Mouse (Mus musculus) cerebral cortex, adult 2 months (tissue): ENCODE data around the gene Xbp1.

Experiments
- WGBS: fragments of 180-500 bp; shearing (Covaris S2); methylation state at CpG from one replicate; pipeline ENCODE4 v1.1.7; 2018; 5-methylcytosine and 5-hydroxymethylcytosine counted together

The Xbp1 gene

DNA sequence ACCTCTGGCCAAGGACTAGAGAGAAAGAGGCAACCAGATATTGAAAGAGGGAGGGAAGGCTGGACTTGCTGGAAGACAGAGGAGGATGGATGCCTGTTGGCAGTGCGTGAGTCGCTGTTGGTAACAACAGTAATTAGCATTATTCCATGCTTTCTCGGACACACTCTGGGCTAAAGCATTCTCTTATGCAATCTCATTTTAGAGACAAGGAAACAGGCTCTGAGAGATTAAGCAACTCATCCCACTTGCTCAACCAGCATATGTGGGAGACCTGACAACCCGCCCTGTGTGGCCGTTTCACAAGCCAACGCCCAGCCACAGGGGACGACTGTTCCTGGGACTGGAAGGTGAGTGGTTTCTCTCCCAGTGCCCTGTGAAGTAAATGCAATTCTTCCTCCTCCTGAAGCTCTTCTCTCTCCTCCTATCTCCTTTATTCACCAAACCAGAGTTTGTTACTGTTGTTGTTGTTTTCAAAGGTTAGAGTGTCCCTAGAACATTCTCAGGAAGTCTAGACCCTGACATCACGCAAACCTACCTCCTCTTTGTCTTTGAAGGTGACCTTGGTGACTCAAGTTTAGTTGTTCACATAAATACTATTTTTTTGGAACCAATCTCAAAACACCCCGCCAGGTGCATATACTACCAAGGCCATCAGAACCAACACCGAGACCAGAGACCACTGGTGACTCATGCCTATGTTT lies 18.0 kb upstream of the Xbp1 start:
- 79% methylated on average over 10 of the region's 10 CpGs for WGBS

DNA sequence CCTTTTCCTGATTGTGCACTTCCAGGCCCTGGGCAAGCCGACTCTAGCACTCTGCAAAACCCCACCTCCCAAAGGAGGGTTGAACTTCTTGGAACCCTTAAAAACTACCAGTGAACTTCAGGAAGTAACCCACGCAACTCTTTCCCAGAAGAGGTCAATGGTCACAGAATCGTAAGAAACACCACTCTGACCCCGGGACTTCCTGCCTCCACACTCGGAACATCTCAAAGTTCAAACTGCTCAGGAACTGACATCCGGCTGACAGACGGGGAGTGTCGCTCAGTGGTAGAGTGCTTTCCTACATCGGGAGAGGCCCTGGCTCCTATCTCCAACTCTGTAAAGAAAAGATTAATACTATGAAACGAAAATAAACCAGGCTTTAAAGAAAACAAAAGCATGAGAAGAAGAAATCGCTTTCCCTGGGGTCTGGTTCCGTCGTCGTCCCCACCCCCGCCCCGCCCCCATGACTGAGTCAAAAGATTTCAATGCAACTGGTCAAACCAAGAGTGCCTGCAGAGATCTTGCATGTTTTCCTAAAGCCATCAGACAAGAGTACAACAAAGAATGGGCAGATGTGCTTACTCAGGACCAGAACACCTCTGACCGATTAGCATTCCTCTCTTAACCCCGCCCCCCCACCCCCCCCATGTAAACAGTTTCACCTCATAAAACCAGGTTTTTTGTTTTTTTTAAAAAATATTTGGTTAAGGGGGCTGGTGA lies 14.4 kb upstream of the Xbp1 start:
- WGBS, result 43% methylated on average over 18 of the region's 18 CpGs

DNA sequence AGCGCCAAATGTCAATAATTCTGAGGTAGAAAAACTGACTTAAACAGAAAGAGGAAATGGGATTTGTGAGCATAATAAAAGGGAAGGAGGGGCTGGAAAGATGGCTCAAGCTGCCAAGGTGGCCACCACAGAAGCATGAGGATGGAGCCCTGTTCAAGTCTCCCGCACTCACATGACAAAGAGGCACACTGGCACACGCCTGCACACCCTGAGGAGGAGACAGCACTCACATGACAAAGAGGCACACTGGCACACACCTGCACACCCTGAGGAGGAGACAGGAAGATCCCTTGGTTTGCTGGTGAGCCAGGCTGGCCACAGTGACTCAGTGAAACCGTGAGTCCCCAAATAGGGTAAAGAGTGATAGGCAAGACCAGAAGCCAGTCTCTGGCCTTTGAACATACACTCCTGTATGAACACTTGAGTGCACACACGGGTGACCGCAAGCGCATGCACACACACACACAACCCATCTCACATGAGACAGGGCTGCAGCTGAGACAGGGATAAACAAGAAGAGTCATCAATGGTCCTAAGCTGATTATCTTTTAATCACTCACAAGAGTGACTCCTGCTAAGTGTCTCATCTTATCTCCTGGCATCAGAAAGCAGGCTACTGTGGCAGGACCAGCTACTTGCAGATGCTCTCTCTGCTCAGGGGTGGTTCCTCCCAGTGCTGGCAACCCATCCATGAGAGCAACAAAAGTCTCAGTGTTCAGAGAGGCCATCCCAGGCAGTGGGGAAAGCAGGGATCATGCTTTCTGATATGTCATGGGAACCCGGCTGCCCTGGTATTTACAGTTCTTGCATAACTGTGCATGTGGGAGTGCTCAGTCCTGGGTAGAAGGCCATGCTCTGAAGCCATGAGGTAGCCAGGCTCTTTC lies 11.0 kb upstream of the Xbp1 start:
- WGBS, result 91% methylated on average over 8 of the region's 8 CpGs

DNA sequence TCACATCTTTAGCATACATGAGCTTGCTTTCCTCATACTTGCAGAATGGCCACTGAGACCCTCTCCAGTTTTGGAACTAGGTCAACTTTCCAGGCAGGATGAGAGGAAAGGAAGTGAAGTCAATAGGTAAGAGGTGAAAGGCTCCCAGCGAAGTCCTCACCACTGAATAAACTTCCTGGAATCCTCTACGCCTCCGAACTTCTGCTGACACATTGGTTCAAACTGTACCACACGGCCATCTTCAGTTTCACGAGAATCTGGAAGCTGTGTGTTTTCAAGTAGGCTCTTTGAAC lies 10.4 kb upstream of the Xbp1 start:
- WGBS, result 56% methylated on average over 5 of the region's 5 CpGs

DNA sequence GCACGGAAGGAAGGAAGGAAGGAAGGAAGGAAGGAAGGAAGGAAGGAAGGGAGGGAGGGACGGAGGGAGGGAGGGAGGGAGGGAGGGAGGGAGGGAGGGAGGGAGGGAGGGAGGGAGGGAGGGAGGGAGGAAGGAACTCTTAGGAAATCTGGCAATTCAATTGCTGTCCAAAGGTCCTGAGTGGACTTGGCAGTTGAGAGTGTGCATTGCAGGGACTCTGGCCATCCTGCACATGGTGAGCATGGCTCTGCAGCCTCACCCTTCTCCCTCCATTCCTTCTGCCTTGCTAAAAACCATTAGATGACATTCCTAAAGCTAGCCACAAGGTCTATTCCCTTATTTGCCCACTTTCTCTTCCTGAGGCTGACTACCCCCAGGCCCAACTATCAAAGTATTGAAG lies 9.8 kb upstream of the Xbp1 start:
- WGBS, result 100% methylated on average over 1 of the region's 2 CpGs

DNA sequence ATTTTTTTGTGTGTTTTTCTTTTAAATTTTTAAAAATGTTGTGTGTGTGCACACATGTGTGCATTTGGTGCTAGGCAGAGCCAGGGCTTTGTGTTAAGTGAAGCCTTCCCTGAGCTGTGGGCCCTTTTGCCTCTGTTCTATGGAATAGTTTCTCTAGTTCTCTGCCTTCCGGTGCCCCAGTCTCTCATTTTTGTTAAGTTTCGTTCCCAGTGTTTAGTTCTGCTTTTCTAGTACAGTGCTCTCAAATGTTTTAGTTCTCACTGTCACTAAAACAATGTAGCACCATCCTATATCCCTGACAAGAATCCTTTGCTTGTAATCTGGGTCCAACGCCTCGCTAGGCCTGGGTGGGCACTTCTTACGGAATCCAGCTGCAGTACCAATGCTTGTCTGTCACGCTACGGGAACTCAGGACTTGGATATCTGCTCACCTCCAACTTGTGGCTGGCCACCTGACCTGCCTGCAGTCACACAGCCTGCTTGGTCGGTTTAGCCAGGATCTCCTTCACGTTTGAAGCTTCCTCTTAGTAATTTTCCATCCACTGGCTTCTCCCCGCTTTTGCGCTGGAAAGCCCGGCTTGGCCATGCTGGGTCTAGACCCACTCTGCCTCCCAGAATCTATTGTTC lies 8.2 kb upstream of the Xbp1 start:
- WGBS, result 88% methylated on average over 12 of the region's 12 CpGs

DNA sequence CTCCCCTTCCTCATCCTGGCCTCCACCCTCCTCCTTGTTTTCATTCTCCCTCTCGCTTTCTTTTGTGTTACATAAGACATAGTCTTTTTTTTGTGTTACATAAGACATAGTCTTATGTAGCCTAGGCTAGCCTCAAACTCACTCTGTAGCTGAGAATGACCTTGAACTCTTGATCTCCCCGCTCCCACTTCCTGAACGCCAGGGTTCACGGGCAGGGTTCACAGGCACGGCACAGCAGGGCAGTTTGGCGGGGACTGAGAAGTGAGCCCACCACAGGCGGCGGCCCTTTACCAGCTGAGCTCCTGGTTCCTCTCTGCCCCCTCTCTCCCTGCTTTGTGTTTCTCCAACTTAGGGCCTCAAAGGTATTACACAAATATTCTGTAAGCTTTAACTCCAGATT lies 7.5 kb upstream of the Xbp1 start:
- WGBS, result 87% methylated on average over 8 of the region's 8 CpGs

DNA sequence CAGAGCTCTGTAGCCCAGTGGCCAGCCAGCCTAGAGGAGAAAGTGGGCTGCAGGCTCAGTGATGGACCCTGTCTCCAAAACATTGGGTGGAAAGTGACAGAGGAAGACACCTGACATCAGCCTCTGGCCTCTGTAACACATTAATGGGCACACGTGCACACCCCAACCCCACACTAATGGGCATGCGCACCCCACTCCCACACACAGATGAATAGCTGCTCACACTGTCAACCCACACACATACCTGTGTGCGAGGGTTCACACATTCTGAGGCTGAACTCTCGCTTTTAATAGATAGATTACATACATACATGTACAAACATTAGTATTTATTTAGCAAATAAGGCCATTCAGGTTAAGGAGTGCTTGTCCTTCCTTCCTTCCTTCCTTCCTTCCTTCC lies 6.4 kb upstream of the Xbp1 start:
- 78% methylated on average over 4 of the region's 4 CpGs for WGBS

DNA sequence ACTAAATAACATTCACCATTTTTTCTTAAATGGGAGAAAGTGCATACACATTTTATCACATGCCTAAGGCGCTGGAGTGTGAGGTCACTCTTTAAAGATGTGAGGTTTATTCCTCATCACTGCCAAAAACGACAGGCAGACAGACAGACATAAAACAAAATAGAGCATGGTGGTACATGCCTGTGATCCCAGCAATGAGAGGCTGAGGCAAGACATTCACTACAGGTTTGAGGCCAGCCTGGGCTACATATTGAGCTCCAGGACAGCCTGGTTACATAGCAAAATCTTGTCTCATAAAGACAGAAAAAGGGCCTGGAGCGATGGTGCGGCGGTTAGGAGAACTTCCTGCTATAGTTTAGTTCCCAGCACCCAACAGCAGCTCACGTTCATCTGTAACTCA lies 5.3 kb upstream of the Xbp1 start:
- 85% methylated on average over 6 of the region's 6 CpGs for WGBS

DNA sequence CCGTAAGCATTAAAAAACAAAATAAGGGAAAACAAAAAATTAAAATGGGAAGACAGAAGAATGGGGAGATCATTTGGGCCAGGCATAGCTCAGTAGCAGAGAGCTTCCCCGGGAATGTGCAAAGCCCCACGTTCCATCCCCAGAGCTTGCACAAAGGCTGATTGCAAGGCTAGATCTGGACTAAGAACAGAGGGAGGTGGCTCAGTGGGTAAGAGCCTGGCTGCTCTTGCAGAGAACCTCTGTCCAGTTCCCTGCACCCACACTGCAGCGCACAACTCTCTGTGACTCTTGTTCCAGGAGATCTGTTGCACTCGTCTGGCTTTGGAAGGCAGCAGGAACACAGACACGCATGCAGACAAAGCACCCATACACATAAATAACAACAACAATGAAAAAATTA lies 4.8 kb upstream of the Xbp1 start:
- 82% methylated on average over 6 of the region's 6 CpGs for WGBS

DNA sequence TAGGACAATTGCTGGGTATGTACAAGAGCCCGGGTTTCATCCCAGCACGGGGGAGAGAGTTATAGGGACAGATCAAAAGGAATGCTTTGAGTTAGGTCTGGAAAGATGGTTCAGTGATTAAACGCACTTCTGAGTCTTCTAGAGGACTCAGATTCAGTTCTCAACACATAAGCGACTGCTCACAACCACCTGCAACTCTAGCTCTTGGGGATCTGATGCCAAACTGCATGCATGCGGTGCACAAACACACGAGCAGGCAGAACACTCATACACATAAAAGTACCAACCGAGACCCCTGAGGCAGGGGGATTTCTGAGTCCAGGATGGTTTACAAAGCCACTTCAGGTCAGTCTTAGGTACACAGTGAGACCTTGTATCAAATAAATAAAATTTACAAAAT lies 4.3 kb upstream of the Xbp1 start:
- 89% methylated on average over 7 of the region's 7 CpGs for WGBS

DNA sequence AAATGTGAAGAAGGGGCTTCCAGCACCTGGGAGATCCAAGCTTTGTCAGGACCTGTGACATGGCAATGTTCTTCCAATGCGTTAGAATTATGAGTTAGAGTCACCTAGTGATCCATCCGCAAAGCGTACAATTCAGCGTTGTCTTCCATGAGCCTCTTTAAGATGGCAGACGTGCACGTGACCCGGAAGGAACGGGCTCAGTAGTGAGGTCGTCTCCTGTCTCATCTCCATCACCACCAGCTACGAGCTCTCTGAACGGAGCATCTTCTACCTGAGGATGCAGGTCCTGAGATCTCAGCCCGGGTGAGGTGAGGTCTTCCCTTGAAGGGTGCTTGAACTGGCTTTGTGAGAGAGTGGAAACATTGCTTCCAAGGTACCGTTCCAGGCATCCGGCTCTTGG lies 3.8 kb upstream of the Xbp1 start:
- WGBS, result 95% methylated on average over 14 of the region's 14 CpGs

DNA sequence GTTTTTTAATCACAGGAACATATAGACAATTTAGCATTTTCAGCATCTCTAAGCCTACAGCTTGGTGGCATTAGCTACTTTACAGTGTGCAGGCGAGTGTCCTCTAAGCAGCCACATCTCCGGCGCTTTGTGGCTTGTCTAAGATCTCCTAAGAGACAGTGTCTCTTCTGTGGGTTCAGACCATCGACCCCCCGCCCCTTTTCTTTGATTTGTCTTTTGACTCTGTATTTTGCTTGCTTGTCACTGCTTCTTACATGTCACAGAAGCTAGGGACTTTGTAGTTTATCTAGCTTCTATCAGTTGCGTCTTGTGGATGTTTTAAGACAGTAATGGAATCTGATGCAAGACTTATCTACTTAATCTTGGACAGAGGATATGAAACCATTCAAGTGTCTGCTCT lies 3.1 kb upstream of the Xbp1 start:
- 86% methylated on average over 6 of the region's 6 CpGs for WGBS

DNA sequence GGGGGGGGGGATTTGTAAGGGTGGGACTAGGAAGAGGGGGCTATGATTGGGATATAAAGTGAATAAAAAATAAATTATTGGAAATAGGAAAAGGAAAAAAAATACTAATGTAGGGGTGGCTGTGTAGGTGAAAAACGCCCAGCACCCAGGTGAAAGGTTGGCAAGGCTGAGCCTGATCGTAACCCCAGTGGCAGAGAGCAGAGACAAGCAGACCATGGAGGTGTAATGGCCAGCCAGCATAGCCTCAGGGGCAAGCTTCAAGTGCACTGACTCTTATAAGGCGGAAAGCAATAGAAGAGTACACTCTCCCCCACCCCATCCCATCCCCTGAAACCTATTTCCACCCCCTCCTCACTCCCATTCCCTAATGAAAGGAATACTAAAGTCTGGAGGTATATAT lies 778 bp upstream of the Xbp1 start:
- WGBS, result 92% methylated on average over 3 of the region's 3 CpGs

DNA sequence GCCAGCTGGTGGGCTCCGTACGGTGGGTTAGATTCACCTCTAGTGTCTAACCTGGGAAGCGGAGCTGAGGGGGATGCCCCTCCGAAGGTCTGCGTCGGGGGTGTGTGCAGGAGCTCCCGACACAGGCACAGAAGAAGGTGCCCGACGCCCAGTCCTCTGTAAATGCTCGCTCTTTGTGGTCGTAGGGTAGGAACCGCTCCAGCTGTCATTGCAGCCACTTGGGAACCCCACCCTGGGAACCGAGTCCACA lies 732 bp downstream of the Xbp1 start:
- 0% methylated on average over 13 of the region's 13 CpGs for WGBS

DNA sequence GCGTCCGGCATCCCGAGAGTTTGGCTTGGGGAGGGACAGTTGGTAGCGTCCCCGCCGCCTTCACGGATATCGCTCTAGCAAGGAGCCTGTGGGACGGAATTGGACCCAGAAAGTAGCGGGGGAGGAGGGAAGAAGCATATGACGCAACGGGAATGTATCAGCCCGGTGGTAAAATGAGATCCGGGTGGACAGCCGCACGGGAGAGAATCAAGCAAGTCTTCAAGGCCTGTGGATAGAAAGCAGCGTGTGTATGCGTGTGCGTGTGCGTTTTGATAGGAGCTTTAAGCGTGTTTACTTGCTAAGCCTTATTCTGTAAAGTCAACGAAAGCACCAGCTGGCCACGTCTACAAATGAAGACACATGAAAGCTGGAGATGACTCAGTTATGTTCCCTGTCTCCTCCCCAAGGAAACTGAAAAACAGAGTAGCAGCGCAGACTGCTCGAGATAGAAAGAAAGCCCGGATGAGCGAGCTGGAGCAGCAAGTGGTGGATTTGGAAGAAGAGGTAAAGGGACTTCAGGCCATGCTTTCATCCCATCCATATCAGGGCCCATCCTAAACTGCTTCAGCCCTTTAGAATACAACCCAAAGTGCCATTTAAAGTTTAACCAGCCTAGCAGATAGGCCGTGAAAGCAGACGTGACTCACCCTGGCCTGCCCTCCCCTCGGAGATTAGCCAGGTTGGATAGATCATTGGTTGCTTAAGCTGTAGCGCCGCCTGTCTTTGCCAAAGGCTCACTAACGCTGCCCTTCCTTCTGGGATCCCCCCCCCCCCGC lies 1.2 kb downstream of the Xbp1 start:
- under 1% methylated on average over 34 of the region's 34 CpGs for WGBS

DNA sequence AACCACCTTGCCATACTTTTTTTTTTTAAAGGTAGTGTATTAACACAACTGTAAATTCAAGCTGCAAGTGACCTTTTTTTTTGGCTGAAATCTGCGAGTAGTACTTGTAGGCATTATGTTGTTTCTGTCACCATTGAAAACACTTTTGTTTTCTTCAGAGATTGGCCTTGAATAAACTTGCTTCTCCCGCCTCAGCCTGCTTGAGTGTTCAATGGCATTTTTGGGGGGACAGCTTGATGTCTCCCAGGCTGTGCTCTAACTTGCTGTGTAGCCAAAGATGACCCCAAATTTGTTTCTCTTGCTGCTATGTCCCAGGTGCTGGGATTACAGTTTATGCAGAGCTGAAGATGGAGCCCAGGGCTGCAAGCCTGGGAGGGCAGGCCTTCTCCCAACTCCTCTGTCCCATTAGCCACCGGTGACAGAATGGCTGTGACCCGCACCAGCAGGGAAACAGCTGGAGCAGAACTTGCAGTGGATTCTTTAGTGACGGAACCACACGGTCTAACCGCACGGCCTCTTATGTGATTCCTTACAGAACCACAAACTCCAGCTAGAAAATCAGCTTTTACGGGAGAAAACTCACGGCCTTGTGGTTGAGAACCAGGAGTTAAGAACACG lies 2.4 kb downstream of the Xbp1 start:
- 72% methylated on average over 11 of the region's 11 CpGs for WGBS

DNA sequence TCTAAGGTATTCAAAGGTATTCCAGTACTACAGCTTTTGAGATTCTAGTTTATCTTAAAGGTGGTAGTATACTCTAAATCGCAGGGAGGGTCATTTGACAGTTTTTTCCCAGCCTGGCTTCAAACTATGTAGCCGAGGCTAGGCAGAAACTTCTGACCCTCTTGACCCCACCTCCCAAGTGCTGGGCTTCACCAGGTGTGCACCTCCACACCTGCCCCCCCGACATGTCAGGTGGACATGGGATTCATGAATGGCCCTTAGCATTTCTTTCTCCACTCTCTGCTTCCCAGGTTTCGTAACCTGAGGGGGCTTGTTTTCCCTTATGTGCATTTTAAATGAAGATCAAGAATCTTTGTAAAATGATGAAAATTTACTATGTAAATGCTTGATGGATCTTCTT lies 5.0 kb downstream of the Xbp1 start:
- 88% methylated on average over 4 of the region's 4 CpGs for WGBS

DNA sequence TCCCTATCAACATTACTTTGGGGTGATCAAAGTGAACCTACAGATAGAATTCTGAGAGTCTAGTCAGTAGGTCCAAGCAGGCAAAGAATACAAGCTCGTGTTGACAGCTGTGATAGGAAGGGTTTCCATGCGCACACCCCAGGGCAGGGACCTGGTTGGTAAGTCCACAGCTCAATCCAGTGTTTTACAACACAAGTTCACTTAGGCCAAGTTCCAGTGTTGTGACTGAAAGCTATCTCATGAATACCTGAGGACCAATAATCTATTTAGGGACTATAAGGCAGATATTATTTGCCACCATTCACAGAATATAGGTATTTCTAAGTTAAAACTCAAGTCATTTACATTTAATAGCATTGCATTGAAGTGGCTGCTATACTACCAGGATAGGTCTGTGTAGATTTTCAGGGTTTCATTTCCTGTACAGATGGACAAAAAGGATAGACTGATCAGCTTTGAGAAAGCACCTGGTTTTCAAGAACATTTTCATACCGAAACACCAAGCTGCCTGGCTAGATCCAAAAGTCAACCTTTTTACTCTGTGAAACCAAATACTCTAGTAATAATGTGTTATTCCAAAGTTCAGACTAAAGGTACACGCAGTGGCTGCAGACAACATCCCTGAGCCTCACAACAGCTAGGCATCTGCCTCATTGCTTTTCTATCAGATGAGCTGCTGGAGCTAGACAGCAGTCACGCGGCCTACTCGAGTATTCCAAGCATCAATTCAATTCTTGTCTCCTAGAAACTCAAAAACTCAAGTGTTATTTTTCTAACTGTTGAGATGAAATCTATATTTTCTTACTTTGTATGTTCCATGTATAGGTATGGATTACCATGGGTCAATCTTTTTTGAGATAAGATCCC lies 6.3 kb downstream of the Xbp1 start:
- WGBS, result 75% methylated on average over 7 of the region's 7 CpGs

DNA sequence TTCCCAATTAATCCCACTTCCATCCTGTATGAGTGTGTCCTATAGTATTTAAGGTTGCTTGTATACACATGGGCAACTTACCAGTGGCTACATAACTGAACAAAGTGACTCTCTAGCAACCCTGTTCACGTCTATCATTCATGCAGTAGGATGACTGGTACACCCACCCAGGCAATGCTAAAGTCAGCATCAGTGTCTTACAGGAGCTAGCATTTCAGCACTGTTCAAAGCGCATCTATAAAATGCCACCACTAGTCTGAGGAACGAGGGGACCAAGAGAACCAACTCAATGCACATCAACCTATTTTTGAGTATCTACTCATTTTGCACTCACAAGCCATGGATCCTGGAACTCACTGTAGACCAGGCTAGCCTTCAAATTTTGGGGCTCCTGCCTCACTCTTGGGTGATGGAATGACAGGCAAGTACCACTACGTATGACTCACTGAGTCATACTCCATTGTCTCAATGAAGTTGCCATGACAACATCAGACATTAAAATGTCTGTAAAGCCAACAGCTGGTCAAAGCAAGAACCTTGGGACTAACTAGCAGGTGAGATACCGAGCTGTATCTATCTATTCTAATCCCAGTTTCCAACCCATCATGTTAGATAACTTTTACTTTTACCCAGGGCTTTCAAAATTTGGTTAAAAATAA lies 7.5 kb downstream of the Xbp1 start:
- 61% methylated on average over 5 of the region's 5 CpGs for WGBS
